In the genomic region with DNA sequence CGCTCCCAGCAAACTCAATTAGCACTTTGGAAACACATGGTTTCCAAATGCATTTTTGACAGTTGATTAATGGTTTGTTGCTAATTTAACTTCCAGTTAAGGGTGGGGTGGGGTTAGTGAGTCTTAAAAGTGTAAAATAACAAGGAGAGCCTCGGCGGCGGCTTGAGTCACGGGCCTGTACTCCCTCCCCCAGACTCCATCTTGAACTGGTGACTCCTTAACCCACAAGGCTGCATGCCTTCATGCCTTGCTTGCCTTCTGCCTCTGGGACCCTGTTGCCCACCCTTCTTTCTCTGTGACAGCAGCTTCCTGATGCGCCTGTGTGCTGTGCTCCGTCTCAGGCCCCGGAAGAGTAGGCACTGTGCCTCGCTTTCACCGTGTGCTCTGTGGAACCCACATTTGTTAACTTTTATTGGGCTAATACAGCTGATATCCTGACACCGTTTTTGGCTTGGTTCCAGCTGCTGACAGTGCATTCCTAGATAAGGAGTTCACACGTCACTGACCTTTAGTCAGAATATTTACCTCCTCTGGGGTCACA, we compare ENCODE assay signal across 9 mouse cellular contexts. TPM values are rescaled to one million over a fixed set of nuclear protein-coding genes. Genes with fewer than 3 reads are reported as not detected.
DNase-seq lines count a peak whose midpoint lies in the region; ATAC-seq lines count a peak whose summit lies in the region.
"Had no signal": no experiment of that assay in that cellular context is flagged by ENCODE, and none has a peak within 500 bp of the region (broad histone marks: within the 10 kb centered on the region; RNA-seq: fewer than 3 reads in every experiment).

No protein-coding gene starts in this region.

- no peaks in the 10 kb centered on the region for H3K9me3 ChIP-seq in heart, embryonic 13.5 days
- H3K9me3 ChIP-seq in hindbrain, embryonic 15.5 days, result no peaks in the 10 kb centered on the region
- no peaks in the 10 kb centered on the region for H3K9me3 ChIP-seq in midbrain, embryonic 15.5 days
- H3K9me3 ChIP-seq: heart, embryonic 15.5 days had no signal

- no peak; the same call in 1 of the 2 replicates for ATAC-seq in heart, embryonic 13.5 days (ENCODE audit: extremely low read depth, insufficient number of reproducible peaks, low FRiP score, low TSS enrichment)
- 0 out of 2 replicates have a peak, but pooled peaks have one; percentile 17 for ATAC-seq in hindbrain, embryonic 15.5 days (ENCODE audit: low FRiP score, low read depth)
- ATAC-seq in midbrain, embryonic 15.5 days (replicated peaks), result no peak

- peaks cover 73% of the 10 kb centered on the region for H3K4me1 ChIP-seq in heart, embryonic 13.5 days
- H3K4me1 ChIP-seq in hindbrain, embryonic 15.5 days (replicated peaks), result peaks cover 88% of the 10 kb centered on the region
- H3K4me1 ChIP-seq in midbrain, embryonic 15.5 days, result peaks cover 92% of the 10 kb centered on the region

- H3K36me3 ChIP-seq in heart, embryonic 13.5 days, result no peaks in the 10 kb centered on the region
- H3K36me3 ChIP-seq in hindbrain, embryonic 15.5 days, result no peaks in the 10 kb centered on the region
- H3K36me3 ChIP-seq in midbrain, embryonic 15.5 days (replicated peaks), result no peaks in the 10 kb centered on the region
- H3K36me3 ChIP-seq: heart, embryonic 15.5 days had no signal

- H3K27me3 ChIP-seq in heart, embryonic 13.5 days (replicated peaks), result no peaks in the 10 kb centered on the region
- no peaks in the 10 kb centered on the region for H3K27me3 ChIP-seq in hindbrain, embryonic 15.5 days
- no peaks in the 10 kb centered on the region for H3K27me3 ChIP-seq in midbrain, embryonic 15.5 days (replicated peaks)
- H3K27me3 ChIP-seq: heart, embryonic 15.5 days had no signal

- no peak overlapping the region for H3K4me3 ChIP-seq in heart, embryonic 13.5 days
- no peak overlapping the region for H3K4me3 ChIP-seq in hindbrain, embryonic 15.5 days
- H3K4me3 ChIP-seq in midbrain, embryonic 15.5 days, result no peak overlapping the region
- H3K4me3 ChIP-seq: heart, embryonic 15.5 days had no signal

- intact Hi-C loops in heart, postnatal 25 days (cut with DNase I), result no loop called here

- H3K4me2 ChIP-seq in heart, embryonic 13.5 days, result peak overlapping the region; percentile 8; the same call in 1 of the 2 replicates
- H3K4me2 ChIP-seq in hindbrain, embryonic 15.5 days, result no peak overlapping the region
- H3K4me2 ChIP-seq in midbrain, embryonic 15.5 days, result no peak overlapping the region
- H3K4me2 ChIP-seq: heart, embryonic 15.5 days had no signal

- WGBS in heart, embryonic 13.5 days, result 33% methylated on average over 12 of the region's 12 CpGs
- 37% methylated on average over 12 of the region's 12 CpGs for WGBS in hindbrain, embryonic 15.5 days
- WGBS in midbrain, embryonic 15.5 days, result 64% methylated on average over 12 of the region's 12 CpGs

- no peak overlapping the region for H3K9ac ChIP-seq in heart, embryonic 13.5 days
- no peak overlapping the region for H3K9ac ChIP-seq in hindbrain, embryonic 15.5 days
- H3K9ac ChIP-seq in midbrain, embryonic 15.5 days, result peak overlapping the region; percentile 19; the same call in 1 of the 2 replicates
- H3K9ac ChIP-seq: heart, embryonic 15.5 days had no signal

- DNase-seq in heart, postnatal 25 days (ENCODE audit: low spot score), result no peak
- DNase-seq in brain, adult 2 months (ENCODE audit: low read depth, low spot score), result peak; percentile 57
- DNase-seq in gastrocnemius, postnatal 10 days, result no peak
- no peak for DNase-seq in cerebellum, adult 11 months
- no peak for DNase-seq in adipocyte (ENCODE audit: low spot score)

- H3K27ac ChIP-seq in heart, embryonic 13.5 days (replicated peaks), result no peak overlapping the region
- H3K27ac ChIP-seq in hindbrain, embryonic 15.5 days (replicated peaks), result peak overlapping the region; percentile 69
- peak overlapping the region; percentile 57 for H3K27ac ChIP-seq in midbrain, embryonic 15.5 days
- H3K27ac ChIP-seq: heart, embryonic 15.5 days had no signal

RNA-seq across cellular contexts. Expression of gene Abhd2, which starts 40.6 kb away (rescaled TPM):
- 4.0 and 4.3 TPM in 2 replicates for polyA plus RNA-seq in heart, embryonic 13.5 days (2015; fragmentation: Nextera tagmentation; extraction: Ambion mirVana)
- total RNA-seq in heart, postnatal 25 days (2021), result 10 to 100 TPM; 30.4 to 41.5 TPM
- polyA plus RNA-seq in hindbrain, embryonic 15.5 days (2015; fragmentation: Nextera tagmentation; extraction: Ambion mirVana), result 18.9 and 19.8 TPM in 2 replicates
- polyA plus RNA-seq in midbrain, embryonic 15.5 days (2015; fragmentation: Nextera tagmentation; extraction: Ambion mirVana), result 16.8 and 18.2 TPM in 2 replicates
- 10 to 100 TPM; 14.4 to 18.6 TPM for total RNA-seq in gastrocnemius, postnatal 10 days (2021)
